Mouse (Mus musculus) heart, embryonic 12.5 days (tissue): Measurements from ENCODE around the gene Hnmt. TPM values are rescaled to one million over a fixed set of nuclear protein-coding genes. Genes with fewer than 3 reads are reported as not detected.
A peak's percentile ranks its signal among the peaks of the same experiment; 100 is the strongest.
"Not testable (repeated sequence)": the region's sequence is repeated elsewhere in the genome, so short reads cannot be mapped to it uniquely, and the experiment has no call there.

ENCODE experiments used
- ATAC-seq: fragments of 200-750 bp; cut with Nextera tagmentation; 2 replicates; pipeline ENCODE4 v1.8.0; 2017; ENCODE audit warnings: moderate TSS enrichment, moderate library complexity; ENCODE audit not compliant: insufficient number of reproducible peaks, low FRiP score
- H3K27ac ChIP-seq: fragments of 300-500 bp; sonication (generic); 2 replicates; pipeline ENCODE4 v1.5.1; 2016; ENCODE audit warnings: mild to moderate bottlenecking, moderate library complexity; ENCODE audit not compliant: poor library complexity, severe bottlenecking
- H3K27me3 ChIP-seq: fragments of 300-500 bp; sonication (generic); replicated peaks from 2 replicates; pipeline ENCODE4 v1.6.1; 2016; ENCODE audit warnings: mild to moderate bottlenecking, moderate library complexity
- H3K36me3 ChIP-seq: fragments of 300-500 bp; sonication (generic); 2 replicates; pipeline ENCODE4 v1.6.1; 2016; ENCODE audit warnings: mild to moderate bottlenecking, moderate library complexity
- H3K4me1 ChIP-seq: fragments of 300-500 bp; sonication (generic); replicated peaks from 2 replicates; pipeline ENCODE4 v1.6.1; 2016; ENCODE audit warnings: mild to moderate bottlenecking
- H3K4me2 ChIP-seq: fragments of 300-500 bp; sonication (generic); 2 replicates; pipeline ENCODE4 v1.6.1; 2016; ENCODE audit warnings: mild to moderate bottlenecking, moderate library complexity
- H3K4me3 ChIP-seq: fragments of 300-500 bp; sonication (generic); 2 replicates; pipeline ENCODE4 v1.5.1; 2016; ENCODE audit warnings: mild to moderate bottlenecking
- H3K9ac ChIP-seq: fragments of 300-500 bp; sonication (generic); 2 replicates; pipeline ENCODE4 v1.6.1; 2016; ENCODE audit warnings: mild to moderate bottlenecking, moderate library complexity
- H3K9me3 ChIP-seq: fragments of 300-500 bp; sonication (generic); replicated peaks from 2 replicates; pipeline ENCODE4 v1.6.1; 2016; ENCODE audit warnings: mild to moderate bottlenecking, moderate library complexity
- WGBS: fragments of 180-500 bp; shearing (Covaris S2); methylation state at CpG from one replicate; pipeline ENCODE4 v1.1.7; 2016; 5-methylcytosine and 5-hydroxymethylcytosine counted together
- polyA plus RNA-seq: library from polyadenylated mRNA; unstranded; fragments of >200 nt; fragmentation: Nextera tagmentation; extraction: Ambion mirVana; gene quantifications from 2 replicates; pipeline ENCODE4 v1.2.1, GENCODE M21; 2016

Hnmt gene
- 4.8 and 5.0 TPM in 2 replicates for polyA plus RNA-seq

DNA sequence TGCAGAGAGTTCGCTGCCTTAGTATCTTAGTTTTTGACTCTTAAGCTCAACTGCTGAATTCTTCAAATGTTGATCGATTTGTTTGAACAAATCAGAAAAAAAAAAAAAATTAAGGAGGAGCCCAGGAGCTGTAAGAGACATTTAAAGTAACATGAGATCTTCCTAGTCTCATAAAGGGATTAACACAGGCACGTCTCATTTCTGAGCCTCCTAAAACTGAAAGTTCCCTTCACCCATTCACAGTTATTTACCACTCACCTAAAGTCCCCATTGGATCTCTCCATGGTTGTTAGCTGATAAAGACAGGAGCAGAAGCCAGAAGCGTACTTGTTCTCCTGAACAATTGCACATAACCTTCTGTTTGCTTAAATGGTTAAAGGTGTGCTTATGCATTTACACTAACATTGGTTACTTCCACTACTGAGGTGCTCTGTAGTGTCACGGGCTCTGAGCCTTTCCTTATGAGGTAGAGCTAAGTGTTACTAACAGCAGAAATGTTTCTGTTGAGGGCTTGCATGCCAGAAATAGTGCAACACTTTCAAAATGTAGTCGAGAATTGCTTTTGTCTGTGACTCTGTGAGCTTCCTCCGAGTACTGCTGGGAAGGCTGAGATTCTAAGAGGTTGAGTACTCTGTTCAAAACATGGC lies at the start of gene Hnmt:
Hnmt (minus strand) TSS at position 51 of the 647 bp plus-strand sequence.
- Histone ChIP-seq H3K36me3 (no peaks in the 10 kb centered on the region), H3K4me2 (peak within 1 kb of the TSS; percentile 68), H3K9me3 (no peaks in the 10 kb centered on the region), H3K9ac (peak within 1 kb of the TSS; percentile 56; the same call in 1 of the 2 replicates), H3K4me3 (peak within 1 kb of the TSS; percentile 49), H3K27ac (no peak within 1 kb of the TSS), H3K4me1 (0 out of 2 replicates have a peak, but pooled peaks cover 2% of the 10 kb centered on the region), H3K27me3 (no peaks in the 10 kb centered on the region)
- 47% methylated on average over 7 of the region's 7 CpGs for WGBS
- no peak for ATAC-seq

DNA sequence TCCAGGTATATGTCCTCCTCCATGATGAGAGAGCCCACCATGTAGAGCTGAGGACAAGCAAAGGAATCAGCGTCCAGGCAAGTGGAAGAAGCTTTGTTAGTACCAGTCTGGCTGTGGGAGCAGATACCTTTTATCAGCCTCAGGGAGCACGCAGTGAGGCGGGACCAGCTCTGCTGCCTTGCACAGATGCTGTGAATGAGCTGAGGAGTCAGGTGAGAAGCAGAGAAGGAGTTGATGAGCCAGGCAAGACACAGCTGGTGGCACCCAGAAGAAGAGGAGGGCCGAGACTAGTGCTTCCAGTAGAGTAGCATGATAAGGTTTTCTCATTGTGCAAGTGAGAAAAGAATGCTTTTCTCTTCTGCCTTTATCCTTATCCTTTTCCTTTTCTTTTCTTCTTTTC lies 47.3 kb upstream of the Hnmt start, which contains the start of gene Tbpl2:
Tbpl2 (minus strand) TSS at position 101 of the 400 bp plus-strand sequence.
- H3K4me2 ChIP-seq: no peak within 1 kb of the TSS
- ATAC-seq: no peak
- WGBS: 56% methylated on average over 4 of the region's 4 CpGs

DNA sequence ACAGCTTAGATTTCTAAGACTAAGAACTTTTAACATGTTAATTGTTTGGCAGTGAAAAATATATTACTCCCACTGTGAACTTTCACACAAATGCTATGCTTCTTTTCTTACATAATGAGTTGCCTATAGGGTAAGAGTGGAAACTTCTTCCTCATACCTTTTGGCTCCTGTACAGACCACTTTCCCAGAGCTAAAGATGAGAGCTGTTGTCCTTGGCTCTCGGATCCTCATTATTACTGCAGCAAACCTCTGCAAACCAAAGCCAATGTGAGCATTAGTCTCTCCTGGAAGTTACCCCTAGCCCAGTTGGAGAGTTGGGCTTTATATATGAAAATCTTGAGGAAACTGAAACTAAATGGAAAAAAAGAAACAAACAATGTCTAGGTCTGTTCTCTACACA lies 41.7 kb upstream of the Hnmt start:
- no peak overlapping the region for H3K27ac ChIP-seq
- H3K9me3 ChIP-seq: no peaks in the 10 kb centered on the region
- no peak overlapping the region for H3K4me3 ChIP-seq
- no peaks in the 10 kb centered on the region for H3K27me3 ChIP-seq
- H3K4me2 ChIP-seq: no peak overlapping the region
- ATAC-seq: no peak
- no peak overlapping the region for H3K9ac ChIP-seq
- 59% methylated on average over 1 of the region's 1 CpGs for WGBS
- H3K4me1 ChIP-seq: no peaks in the 10 kb centered on the region
- H3K36me3 ChIP-seq: no peaks in the 10 kb centered on the region

More for the DNA sequence above, 47.3 kb upstream of the Hnmt start, which contains the start of gene Tbpl2:
- H3K27ac ChIP-seq: no peak within 1 kb of the TSS
- H3K4me1 ChIP-seq: no peaks in the 10 kb centered on the region
- no peaks in the 10 kb centered on the region for H3K36me3 ChIP-seq
- no peak within 1 kb of the TSS for H3K4me3 ChIP-seq
- no peaks in the 10 kb centered on the region for H3K27me3 ChIP-seq
- no peak within 1 kb of the TSS for H3K9ac ChIP-seq
- H3K9me3 ChIP-seq: no peaks in the 10 kb centered on the region

DNA sequence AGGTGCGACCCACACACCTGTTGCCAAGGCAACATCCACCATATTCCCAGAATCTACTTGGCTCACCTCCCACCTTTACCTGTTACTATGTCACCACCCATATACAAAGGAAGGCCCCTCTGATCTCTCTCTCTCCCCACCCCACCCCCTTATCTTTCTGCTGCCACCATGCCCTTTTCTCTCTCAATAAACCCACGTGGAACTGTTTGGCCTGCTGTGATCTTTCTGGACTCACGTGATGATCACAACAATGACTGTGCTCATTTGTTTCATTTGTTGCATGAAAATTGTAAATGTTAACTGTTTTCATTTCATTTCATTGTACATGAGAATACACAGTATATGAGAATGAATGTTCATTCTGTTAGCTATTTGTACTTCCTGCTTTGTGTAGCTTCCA lies 1.3 kb upstream of the Hnmt start:
- ATAC-seq: no peak
- no peak overlapping the region for H3K27ac ChIP-seq
- 86% methylated on average over 3 of the region's 3 CpGs for WGBS

DNA sequence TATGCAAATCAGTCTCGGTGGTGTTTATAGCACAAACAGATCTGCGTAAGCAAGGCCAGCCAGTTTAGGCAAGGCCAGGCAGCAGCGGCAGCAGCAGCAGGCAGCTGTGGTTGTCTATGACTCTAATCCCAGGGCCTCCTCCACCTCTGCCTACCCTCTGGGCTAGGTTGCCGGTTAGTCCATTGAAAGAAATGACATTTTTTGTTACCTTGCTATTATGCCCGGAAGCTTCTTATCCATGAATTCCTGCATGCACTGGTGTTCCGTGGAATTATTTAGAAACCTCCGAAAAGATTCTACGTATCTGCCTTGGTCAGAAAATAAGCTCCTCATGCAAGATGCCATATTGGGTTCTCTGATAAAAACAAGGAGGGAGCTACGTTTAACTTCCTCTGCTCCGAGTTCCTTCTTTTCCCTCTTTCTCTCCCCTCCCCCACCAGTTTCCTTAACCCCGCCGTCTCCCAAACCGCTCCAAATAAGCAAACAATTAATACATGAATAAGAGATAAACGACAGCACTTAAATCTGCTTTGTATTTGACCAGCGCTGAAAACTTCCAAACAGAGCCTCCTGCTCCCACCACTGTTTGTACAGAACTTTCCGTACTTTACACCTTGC lies 605 bp downstream of the Hnmt start:
- Histone ChIP-seq H3K4me2 (peak overlapping the region; percentile 68), H3K27me3 (no peaks in the 10 kb centered on the region), H3K4me3 (peak overlapping the region; percentile 49), H3K4me1 (0 out of 2 replicates have a peak, but pooled peaks cover 2% of the 10 kb centered on the region), H3K9me3 (no peaks in the 10 kb centered on the region), H3K36me3 (no peaks in the 10 kb centered on the region), H3K27ac (no peak overlapping the region), H3K9ac (peak overlapping the region; percentile 56; the same call in 1 of the 2 replicates)
- ATAC-seq: no peak
- WGBS: 18% methylated on average over 16 of the region's 16 CpGs

More for the DNA sequence above, 1.3 kb upstream of the Hnmt start:
- Histone ChIP-seq H3K27me3 (no peaks in the 10 kb centered on the region), H3K4me2 (no peak overlapping the region), H3K4me1 (0 out of 2 replicates have a peak, but pooled peaks cover 2% of the 10 kb centered on the region), H3K36me3 (no peaks in the 10 kb centered on the region), H3K9ac (no peak overlapping the region), H3K9me3 (no peaks in the 10 kb centered on the region), H3K4me3 (no peak overlapping the region)

DNA sequence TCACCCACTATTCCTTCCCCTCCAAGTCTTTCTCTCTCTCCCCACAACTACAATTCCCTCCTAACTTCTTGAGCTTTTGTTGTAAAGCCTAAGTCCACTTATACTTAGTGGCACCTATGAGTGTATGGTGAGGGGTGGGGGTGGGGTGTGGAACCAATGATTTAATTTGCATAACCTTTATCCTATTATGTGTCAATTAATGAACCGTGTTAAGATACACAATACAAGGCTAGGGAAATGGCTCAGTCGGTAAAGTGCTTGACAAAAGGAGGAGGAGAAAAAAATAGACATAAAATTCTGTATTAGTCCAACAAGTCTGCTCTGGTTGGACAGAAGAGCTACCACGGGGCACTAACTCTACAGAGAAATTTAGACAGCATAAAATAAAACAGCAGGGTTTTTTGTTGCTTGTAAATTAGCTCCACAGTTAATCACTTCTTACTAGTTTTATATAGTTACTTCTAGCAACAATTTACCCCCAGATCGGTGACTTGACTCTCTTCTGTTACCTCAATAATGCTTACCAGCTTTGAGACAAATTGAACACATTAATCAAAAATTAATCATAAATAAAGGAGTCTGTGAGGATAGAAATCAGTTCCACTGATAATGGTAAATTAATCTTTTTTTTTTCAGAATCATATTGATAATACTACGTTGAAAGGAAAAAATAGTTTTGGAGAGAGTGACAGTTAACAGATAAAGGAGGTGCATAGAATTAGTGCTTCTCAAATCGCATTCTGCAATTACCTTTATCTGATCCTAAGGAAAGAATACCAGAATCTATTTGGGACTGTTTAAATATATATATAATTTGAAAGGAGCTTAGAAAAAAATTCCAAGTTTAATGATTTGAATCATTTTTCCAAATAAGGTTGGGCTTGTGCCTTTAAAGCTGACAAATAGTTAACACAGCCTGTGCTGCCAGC lies 1.4 kb downstream of the Hnmt start:
- Histone ChIP-seq H3K9ac (peak overlapping the region; percentile 56; the same call in 1 of the 2 replicates), H3K9me3 (no peaks in the 10 kb centered on the region)
- 67% methylated on average over 6 of the region's 6 CpGs for WGBS

DNA sequence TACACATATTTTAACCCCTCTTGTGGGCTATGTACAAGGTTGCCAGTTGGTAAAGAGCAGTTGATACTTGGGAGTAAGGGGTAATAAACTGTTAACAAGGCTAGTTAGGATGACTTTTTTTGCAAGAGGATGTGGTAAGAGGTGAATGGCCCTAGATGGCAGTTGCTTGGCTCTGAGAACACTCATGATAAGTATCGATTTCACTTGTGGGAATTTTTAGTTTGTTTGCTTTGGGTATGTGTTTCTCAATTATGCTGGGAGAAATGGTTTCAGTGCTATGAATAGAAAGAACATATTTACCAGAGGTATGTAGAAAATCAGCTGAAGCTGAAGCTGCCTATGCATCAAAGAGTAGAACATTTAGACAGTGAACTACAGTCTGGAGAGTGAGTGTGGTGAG lies 6.3 kb downstream of the Hnmt start:
- no peaks in the 10 kb centered on the region for H3K27me3 ChIP-seq
- H3K36me3 ChIP-seq: no peaks in the 10 kb centered on the region
- H3K4me1 ChIP-seq: no peaks in the 10 kb centered on the region
- H3K9me3 ChIP-seq: no peaks in the 10 kb centered on the region
- no peak for ATAC-seq
- no peak overlapping the region for H3K27ac ChIP-seq
- no peak overlapping the region for H3K4me2 ChIP-seq
- no peak overlapping the region for H3K4me3 ChIP-seq
- 80% methylated on average over 1 of the region's 1 CpGs for WGBS
- no peak overlapping the region for H3K9ac ChIP-seq

More for the DNA sequence above, 1.4 kb downstream of the Hnmt start:
- Histone ChIP-seq H3K27me3 (no peaks in the 10 kb centered on the region), H3K4me2 (peak overlapping the region; percentile 68), H3K27ac (no peak overlapping the region), H3K36me3 (no peaks in the 10 kb centered on the region), H3K4me1 (0 out of 2 replicates have a peak, but pooled peaks cover 2% of the 10 kb centered on the region), H3K4me3 (peak overlapping the region; percentile 49)
- no peak for ATAC-seq

DNA sequence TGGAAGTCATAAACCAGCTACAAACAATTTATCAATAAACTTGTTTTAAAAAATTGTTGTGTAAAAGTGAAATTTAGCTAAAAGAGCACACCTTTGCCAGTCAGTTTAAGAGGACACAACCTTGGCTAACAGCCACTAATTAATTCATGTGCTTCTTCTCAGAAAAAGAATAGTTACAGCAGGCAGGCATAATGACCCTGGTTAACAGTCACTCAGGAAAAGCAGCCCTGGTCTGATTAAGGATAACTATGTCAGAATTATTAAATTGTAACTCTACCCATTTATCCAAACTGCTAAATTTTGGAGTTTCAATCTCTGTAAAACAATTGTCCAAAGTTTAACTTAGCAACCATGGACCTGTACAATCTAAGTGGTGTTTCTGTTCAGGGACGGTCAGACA lies 8.7 kb downstream of the Hnmt start:
- no peaks in the 10 kb centered on the region for H3K9me3 ChIP-seq
- no peak overlapping the region for H3K4me3 ChIP-seq
- H3K36me3 ChIP-seq: no peaks in the 10 kb centered on the region
- no peak overlapping the region for H3K27ac ChIP-seq
- H3K4me2 ChIP-seq: no peak overlapping the region
- ATAC-seq: no peak
- WGBS: 88% methylated on average over 1 of the region's 1 CpGs
- H3K9ac ChIP-seq: no peak overlapping the region
- H3K27me3 ChIP-seq: no peaks in the 10 kb centered on the region
- no peaks in the 10 kb centered on the region for H3K4me1 ChIP-seq

DNA sequence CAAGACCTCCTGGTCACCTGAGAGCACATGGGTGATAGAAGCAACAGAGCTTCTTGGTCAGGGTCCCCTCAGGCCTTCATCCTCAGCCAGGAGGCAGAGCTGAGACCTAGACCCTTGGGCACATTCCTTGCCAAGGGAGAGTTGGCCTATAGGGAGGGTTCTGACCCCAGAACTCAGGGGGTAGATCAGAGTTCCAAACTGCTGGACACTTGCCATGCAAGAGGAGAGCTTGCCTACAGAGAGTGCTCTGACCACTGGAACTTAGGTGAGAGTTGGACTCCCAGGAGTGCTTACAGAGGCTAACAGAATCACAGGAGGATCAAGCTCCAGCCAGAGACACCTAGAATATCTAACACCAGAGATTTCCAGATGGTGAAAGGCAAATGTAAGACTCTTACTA lies 29.8 kb downstream of the Hnmt start:
- not testable (repeated sequence) for H3K4me2 ChIP-seq, H3K9me3 ChIP-seq, H3K4me1 ChIP-seq, H3K27me3 ChIP-seq, H3K36me3 ChIP-seq, ATAC-seq, H3K27ac ChIP-seq, H3K9ac ChIP-seq, H3K4me3 ChIP-seq

DNA sequence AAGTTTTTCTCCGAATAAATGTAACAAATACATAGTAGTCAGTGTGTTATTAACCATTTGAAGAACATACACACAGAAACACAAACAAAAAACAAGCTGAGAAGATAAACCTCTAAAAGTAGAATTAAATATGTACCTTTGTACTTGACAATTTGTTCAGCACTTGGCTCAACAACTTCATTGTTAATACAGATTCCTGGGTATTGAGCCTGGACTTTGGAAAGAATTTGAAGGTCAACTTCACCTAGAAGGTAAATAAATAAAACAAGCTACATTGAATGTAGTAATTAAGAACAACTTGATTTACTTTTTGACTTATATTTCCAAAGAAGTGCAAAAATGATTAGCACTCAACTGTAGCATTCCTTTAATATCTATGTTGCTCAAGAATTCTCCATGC lies 30.2 kb downstream of the Hnmt start:
- Histone ChIP-seq H3K9ac (no peak overlapping the region), H3K4me1 (no peaks in the 10 kb centered on the region), H3K27me3 (no peaks in the 10 kb centered on the region), H3K4me2 (no peak overlapping the region), H3K36me3 (no peaks in the 10 kb centered on the region), H3K9me3 (no peaks in the 10 kb centered on the region), H3K27ac (no peak overlapping the region), H3K4me3 (no peak overlapping the region)
- 77% methylated on average over 1 of the region's 1 CpGs for WGBS
- no peak for ATAC-seq

DNA sequence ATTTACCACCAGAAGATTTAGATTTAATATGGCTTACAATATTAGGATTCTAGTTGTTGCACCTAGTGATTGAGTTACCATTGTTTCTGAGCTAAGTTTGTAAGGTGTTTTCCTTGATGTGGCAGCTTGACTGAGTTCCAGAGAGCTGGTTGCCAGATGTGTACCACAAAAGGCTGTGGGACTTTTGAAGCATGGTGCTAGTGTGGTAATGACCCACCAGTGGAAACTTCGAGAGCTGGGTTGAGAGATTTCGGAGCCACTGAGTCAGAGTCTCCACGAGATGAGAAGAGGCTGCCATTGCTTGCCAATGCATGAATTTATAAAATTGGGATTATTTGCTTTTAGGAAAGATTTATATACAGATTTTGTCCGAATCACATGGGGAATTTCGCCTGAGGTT lies 34.2 kb downstream of the Hnmt start:
- no peaks in the 10 kb centered on the region for H3K4me1 ChIP-seq
- no peaks in the 10 kb centered on the region for H3K36me3 ChIP-seq
- H3K9me3 ChIP-seq: no peaks in the 10 kb centered on the region
- no peaks in the 10 kb centered on the region for H3K27me3 ChIP-seq
- no peak overlapping the region for H3K9ac ChIP-seq
- no peak for ATAC-seq
- 76% methylated on average over 5 of the region's 5 CpGs for WGBS
- H3K4me3 ChIP-seq: no peak overlapping the region
- no peak overlapping the region for H3K27ac ChIP-seq
- H3K4me2 ChIP-seq: no peak overlapping the region
